Mouse (Mus musculus) testis, adult 2 months (tissue): ENCODE results near the gene Ctla2a.
"Not testable (repeated sequence)": the region's sequence is repeated elsewhere in the genome, so short reads cannot be mapped to it uniquely, and the experiment has no call there.

Source experiments
- CTCF ChIP-seq: fragments of 200-500 bp; IDR thresholded peaks from 2 replicates; pipeline ENCODE4 v1.5.1; 2012; ENCODE audit warnings: low read depth, mild to moderate bottlenecking, inconsistent platforms, low read length, moderate library complexity; ENCODE audit not compliant: control insufficient read depth, insufficient read depth, insufficient replicate concordance
- POLR2A ChIP-seq: fragments of 200-500 bp; IDR thresholded peaks from 2 replicates; pipeline ENCODE4 v1.6.1; 2012; ENCODE audit warnings: low read depth, mild to moderate bottlenecking, inconsistent platforms, low read length, moderate library complexity; ENCODE audit not compliant: control insufficient read depth

GRCm38 (mm10) chr13:60941884-60942283 is 5.5 kb upstream of the Ctla2a start, which contains the start of gene Tpbpa:
- not testable (repeated sequence) for TF ChIP-seq CTCF, POLR2A
